Mouse (Mus musculus) monocyte, adult 5-6 weeks (primary cell): ENCODE data around the gene Vmn2r104. TPM values are rescaled to one million over a fixed set of nuclear protein-coding genes. Genes with fewer than 3 reads are reported as not detected.

Experiments
- ATAC-seq: fragments of 153-309, 156-312 bp; replicated peaks from 2 replicates; pipeline ENCODE4 v1.8.0; 2017; ENCODE audit warnings: mild to moderate bottlenecking; ENCODE audit not compliant: low TSS enrichment, insufficient number of reproducible peaks, severe bottlenecking, poor library complexity, low FRiP score
- total RNA-seq: library from RNA; stranded (forward); fragments of 200-1000, 200-491, 200-594 nt; gene quantifications from 3 replicates; pipeline ENCODE4 v1.2.3, GENCODE M21; 2017

Gene Vmn2r104
- total RNA-seq: not detected in 3 replicates

DNA sequence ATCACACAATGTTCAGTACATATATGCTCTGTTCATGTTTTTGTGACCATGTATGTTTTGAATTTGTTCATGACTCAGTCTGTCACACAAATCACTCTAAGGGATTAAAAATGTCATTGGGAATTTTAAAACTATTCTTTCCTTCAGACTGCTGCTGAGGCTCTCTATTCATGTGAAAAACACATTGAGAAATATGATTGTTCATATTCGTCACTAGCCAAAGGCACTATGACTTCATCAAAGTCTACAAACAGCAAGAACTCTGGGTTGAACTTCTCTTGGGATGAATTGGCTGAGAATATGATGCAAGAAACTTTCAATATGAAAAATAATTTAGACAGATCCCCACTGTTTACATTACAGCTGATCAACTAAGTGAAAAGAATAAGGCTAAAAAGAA is at the start of gene Vmn2r104:
Gene Vmn2r104 (minus strand): TSS at position 101 of the 400 bp plus-strand sequence.
- no peak for ATAC-seq

DNA sequence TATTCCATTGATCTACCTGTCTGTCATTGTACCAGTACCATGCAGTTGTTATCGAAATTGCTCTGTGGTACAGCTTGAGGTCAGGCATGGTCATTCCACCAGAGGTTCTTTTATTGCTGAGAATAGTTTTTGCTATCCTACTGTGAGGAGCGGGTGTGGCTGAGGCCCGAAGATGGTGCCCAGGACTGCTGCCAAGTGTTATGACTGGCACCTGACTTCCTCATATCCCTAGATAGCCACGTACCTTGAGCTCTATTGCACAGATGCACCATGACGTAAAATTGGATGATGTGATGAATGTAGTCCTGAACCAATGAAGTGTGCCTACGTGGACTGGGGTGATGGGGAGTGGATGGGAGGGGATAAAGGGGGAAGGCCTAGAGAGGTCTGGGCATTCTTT is 26.0 kb upstream of the Vmn2r104 start:
- ATAC-seq: no peak

DNA sequence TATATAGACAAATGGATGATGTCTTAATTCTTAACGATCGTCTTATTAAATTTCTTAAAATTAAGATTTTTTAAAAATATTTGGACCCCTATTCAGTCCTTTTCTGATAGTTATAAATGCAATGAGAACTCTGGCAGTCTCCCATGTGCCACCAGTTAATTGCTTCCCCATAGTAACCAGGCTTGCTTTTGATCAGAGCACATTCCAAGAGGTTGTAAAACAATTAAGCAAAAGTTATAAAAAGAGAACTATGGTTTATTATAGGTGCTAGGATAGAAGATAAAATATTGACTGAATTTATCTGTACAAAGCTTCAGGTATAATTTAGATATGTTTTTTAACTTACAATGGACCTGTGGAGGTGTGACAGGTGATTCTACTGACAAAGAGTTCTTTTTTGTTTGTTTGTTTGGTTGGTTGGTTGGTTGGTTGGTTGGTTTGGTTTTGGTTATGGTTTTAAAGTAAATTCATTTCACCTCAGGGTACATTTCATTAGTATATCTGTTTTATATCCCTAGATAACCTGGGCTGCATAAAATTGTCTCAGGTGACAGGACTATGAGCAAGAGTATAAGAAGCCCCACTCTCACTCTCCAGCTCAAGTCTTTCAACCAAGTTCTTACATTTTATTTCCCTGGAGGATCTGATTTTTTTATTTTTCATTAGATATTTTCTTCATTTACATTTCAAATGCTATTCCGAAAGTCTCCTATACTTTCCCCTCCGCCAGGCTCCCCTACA is 23.7 kb upstream of the Vmn2r104 start:
- ATAC-seq: no peak

Other genes with a start within 250 kb of the Vmn2r104 start
- gene Fpr-rs7, start 65.9 kb upstream of the Vmn2r104 start, total RNA-seq: not detected in 3 replicates
- not detected in 3 replicates for gene Fpr-rs6, start 134.8 kb upstream of the Vmn2r104 start, total RNA-seq
- not detected in 3 replicates for gene Vmn2r105, start 186.7 kb upstream of the Vmn2r104 start, total RNA-seq
- not detected in 3 replicates for gene Vmn2r106, start 237.2 kb upstream of the Vmn2r104 start, total RNA-seq